Mouse (Mus musculus) megakaryocyte, adult 5-6 weeks (primary cell): ENCODE measurements around the gene Ccdc57. TPM values are rescaled to one million over a fixed set of nuclear protein-coding genes. Genes with fewer than 3 reads are reported as not detected.

Experiments
- ATAC-seq: 2 replicates; pipeline ENCODE4 v1.8.0; 2016; ENCODE audit warnings: mild to moderate bottlenecking, inconsistent platforms; ENCODE audit not compliant: poor library complexity, severe bottlenecking
- total RNA-seq, 2 experiments: library from RNA; stranded (forward) in 1 of 2; stranded (reverse) in 1 of 2; fragments of 153-499, 151-499 nt in 1 of 2; fragments of 221-1000, 200-1000 nt in 1 of 2; gene quantifications; 2 replicates each; pipeline versions ENCODE4 v1.2.3 to v1.2.4; 2015 to 2017

The Ccdc57 gene
- 0.30 and 1.2 TPM in 2 replicates for total RNA-seq (2015)
- 2.1 and 2.4 TPM in 2 replicates for total RNA-seq (2017)

DNA sequence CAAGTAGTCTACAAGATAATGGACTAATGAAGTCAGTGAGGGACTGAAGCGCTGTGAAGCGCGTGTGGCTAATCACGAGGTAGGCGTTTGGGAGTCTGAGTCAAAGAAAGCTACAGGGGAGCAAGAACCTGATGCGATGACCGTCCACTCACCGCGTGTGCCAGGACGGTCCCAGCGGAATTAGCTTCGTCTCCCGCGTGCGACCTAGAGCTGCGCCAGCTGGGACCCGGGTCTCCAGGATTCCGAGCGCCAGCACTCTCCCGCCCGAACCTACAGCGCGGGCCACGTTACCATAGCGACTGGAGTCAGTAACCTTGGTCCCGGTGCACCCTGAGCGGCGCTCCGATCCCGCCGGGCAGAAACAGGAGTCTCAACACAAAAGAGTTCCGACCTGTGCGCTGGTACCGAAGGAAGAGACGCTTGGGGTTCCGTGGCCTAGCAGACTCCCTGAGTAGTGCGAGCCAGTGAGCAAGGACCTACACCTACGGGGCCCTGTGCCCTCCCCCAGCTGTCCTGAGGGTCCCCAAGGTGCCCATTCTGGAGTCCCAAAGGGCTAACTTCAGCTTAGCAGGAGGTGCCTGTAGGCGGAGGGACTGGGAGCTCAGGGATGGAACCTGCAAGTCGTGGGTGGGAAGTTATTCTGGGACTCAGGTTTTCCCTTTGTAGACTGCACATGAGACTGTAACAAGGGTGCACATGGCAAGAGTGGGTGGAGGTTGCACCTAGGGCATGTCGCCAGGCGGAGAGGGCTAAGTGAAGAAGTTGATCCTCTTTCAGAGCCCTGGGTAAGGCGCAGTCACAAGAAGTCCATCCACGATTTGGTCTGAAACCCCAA lies at the start of gene Ccdc57:
Gene Ccdc57 (minus strand): TSS at position 309 of the 835 bp plus-strand sequence.
- peak; percentile 97 for ATAC-seq

DNA sequence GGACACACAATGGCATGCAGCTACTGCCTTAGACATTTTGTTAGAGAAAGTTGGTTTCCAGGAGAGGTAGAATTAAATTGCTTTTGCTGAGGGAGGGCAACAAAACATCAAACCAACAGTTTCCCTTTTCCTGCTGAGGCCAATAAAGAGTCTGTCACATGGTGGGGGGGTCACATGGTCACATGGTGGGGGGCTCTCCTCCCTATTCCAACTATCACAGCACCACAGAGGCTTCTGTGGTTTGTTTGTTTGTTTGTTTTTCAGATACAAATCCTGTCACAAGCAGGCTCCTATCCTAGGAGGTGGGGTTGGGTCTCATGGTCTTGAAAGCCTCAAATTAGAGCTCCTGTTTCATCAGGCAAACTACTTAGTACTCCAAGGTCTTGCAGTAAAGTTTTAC lies 49.8 kb upstream of the Ccdc57 start:
- no peak for ATAC-seq

- ATAC-seq: no peak
Measured at GRCm38 (mm10) chr11:120981661-120982060, 49.0 kb upstream of the Ccdc57 start.

- peak; percentile 49 for ATAC-seq
Measured at GRCm38 (mm10) chr11:120980427-120981035, 47.9 kb upstream of the Ccdc57 start.

- no peak for ATAC-seq
Measured at GRCm38 (mm10) chr11:120979711-120980426, 47.2 kb upstream of the Ccdc57 start.

DNA sequence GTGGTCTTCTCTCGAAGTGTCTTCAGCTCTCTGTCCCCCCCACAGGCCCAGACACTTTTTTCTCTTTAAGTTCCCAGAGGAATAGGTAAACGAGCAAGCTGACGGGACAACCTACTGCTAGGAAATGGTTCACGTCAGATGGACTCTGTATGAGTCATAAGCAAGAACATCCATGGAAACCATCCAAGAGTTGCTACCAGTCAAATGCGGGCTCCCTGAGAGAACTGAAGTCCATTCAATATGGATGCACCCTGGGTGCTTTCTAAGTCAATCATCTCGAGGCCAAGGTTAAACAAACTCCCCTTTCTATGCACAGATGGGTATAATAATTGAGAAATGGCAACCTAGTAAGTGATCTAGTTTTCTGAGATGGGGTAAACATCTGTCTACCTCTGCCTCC lies 40.6 kb upstream of the Ccdc57 start:
- no peak for ATAC-seq

- no peak for ATAC-seq
Measured at GRCm38 (mm10) chr11:120971237-120971636, 38.6 kb upstream of the Ccdc57 start.

- no peak for ATAC-seq
Measured at GRCm38 (mm10) chr11:120969742-120970141, 37.1 kb upstream of the Ccdc57 start.

GRCm38 (mm10) chr11:120965587-120965986 lies 32.9 kb upstream of the Ccdc57 start:
- ATAC-seq: no peak

GRCm38 (mm10) chr11:120964195-120965157 lies 31.8 kb upstream of the Ccdc57 start:
- no peak for ATAC-seq

DNA sequence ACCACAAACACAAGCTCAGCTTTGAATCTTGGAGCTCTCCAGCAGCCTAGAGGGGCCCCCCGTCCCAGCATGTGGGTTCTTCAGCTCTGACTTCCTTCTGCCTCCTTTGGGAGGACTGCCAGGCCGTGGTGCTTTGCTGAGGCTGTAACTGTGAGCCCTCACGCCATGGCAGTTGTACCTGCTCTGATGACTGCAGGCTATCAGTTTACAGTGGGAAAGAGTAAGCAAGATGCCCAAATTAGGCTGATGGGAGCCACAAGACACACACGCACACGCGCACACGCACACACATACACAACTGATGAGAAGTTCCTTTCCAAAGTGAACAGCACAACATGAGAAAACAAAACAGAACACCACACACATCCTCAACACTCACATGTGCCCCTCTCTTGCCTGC lies 30.2 kb upstream of the Ccdc57 start:
- ATAC-seq: no peak

DNA sequence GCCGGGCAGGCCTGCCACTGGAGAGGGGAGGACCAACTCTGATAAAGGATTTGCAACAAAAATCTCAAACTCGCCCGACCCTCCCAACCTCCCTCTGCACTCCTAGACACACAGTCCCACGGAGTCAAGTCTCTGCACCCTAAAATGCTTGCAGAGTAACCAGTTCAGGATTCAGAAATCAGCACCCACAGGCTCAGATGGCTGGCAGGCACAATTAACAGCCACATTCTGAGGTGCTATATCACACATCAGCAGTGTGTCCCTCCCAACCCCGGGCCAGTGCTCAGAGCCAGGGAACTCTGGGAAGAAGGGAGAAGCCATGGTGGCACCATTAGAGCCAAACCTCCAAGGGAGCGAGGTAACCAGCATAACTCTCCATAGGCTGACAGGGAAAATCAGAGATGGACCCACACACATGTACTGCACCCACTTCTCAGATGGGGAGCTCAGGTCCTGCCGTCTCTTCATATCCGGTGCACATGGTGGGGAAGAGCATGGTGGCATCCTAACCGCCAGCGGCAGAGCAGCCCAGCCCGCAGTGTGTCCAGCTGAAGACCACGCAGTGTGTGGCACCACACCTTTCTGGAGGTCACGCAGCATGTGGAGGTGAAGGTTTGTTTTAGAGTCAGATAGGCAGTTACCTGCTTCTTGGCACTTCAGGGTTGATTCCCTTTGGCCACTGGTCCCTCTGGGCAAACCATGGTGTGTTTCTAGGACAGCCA lies 29.5 kb upstream of the Ccdc57 start:
- no peak for ATAC-seq

GRCm38 (mm10) chr11:120961594-120961993 lies 28.9 kb upstream of the Ccdc57 start:
- ATAC-seq: no peak

- no peak for ATAC-seq
Measured at GRCm38 (mm10) chr11:120960248-120960647, 27.6 kb upstream of the Ccdc57 start.

DNA sequence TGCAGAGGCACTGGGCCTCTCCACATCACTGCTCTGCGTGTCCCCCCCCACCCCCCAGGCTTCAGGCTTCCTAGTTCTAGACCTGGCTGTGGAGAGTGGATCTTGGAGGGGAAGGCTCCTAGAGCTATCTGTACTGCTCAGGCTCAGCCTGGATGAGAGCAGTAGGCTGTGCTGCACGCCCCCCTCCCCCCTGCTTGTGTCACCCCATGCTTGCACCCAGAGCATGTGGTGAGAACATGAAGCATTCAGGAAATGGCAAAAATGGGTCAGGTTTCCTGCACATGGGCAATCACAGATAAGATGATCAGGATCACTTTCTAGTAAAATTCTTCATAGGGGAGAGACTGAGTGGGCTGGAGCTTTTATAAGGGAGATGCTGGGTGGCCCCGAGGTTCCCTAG lies 26.9 kb upstream of the Ccdc57 start:
- ATAC-seq: no peak

DNA sequence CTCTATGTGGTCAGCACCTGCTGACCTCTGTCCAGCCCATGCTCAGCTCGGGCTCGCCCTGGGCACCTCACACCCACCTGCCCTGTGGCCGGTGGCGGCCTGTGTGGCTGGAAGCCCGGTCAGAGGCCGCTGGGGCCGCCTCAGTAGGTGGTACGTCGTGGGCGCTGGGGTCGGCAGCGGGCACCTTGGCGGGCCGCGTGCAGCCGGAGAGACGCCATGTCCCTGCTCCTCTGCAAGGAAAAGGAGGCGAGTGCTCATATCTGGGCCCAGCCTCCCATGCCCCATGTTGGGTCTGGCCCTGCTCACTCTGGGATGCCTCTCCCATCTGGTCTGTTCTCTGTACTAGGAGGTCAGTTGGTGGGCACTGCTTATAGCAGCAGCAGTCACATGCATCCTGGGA lies 26.4 kb upstream of the Ccdc57 start:
- ATAC-seq: no peak

DNA sequence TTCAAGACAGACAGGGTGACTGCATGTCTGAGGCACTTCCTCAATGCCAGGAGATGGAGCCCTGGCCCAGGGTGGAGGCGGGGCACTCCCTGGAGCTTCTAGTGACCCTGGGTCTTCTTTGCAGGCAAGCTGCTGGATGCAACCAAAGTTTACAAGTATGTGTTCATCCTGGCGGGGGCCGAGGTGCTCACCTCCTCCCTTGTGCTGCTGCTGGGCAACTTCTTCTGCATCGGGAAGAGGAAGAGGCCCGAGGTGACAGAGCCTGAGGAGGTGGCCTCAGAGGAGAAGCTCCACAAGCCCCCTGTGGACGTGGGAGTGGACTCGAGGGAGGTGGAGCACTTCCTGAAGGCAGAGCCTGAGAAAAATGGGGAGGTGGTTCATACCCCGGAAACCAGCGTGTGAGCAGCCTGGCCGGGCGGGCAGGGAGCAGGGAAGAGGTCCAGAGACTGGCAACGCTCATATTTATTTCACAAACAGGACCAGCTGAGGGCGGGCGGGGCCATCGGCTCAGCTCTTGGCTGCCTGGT lies 25.1 kb upstream of the Ccdc57 start:
- peak; percentile 55 for ATAC-seq

GRCm38 (mm10) chr11:120957052-120957451 lies 24.4 kb upstream of the Ccdc57 start:
- ATAC-seq: no peak

- no peak for ATAC-seq
Measured at GRCm38 (mm10) chr11:120955701-120956100, 23.0 kb upstream of the Ccdc57 start.

DNA sequence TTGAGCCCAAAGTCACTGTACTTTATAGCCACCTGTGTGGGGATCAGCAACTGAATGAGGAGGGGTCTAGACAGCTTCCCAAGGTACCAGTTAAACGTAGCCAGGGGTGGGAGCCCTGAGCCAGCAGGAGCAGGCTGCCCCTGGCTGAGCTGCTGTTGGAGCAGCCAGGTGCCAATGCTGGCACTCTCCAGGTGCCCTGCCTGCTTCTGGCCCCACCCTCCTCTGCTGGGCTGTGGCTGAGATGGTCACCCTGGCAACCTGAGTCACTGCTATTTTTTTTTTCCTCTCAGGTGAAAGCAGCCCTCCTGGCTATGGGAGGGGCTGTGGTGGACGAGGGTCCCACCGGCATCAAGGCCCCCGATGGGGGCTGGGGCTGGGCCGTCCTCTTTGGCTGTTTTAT lies 22.3 kb upstream of the Ccdc57 start:
- ATAC-seq: no peak
